Mouse (Mus musculus): ENCODE measurements around the gene Zfp42.

GRCm38 (mm10) chr8:43248707-43249106 lies 58.1 kb downstream of the Zfp42 start:
- TF ChIP-seq CTCF (IDR thresholded peaks at IDR 0.05; ENCODE audit: low read depth) (no peak), EP300 (IDR thresholded peaks at IDR 0.05; ENCODE audit: low read depth) (no peak)
